Mouse (Mus musculus) liver, adult 2 months (tissue): Measurements from ENCODE around the gene Dst.

ENCODE experiments used
- CTCF ChIP-seq: fragments of 200-500 bp; IDR thresholded peaks from 2 replicates; pipeline ENCODE4 v1.5.1; 2011; ENCODE audit warnings: low read depth, low read length, control low read depth
- POLR2A ChIP-seq: fragments of 200-500 bp; IDR thresholded peaks from 2 replicates; pipeline ENCODE4 v1.6.1; 2011; ENCODE audit warnings: low read length, control low read depth; ENCODE audit not compliant: insufficient read depth; ENCODE audit errors: extremely low read depth

DNA sequence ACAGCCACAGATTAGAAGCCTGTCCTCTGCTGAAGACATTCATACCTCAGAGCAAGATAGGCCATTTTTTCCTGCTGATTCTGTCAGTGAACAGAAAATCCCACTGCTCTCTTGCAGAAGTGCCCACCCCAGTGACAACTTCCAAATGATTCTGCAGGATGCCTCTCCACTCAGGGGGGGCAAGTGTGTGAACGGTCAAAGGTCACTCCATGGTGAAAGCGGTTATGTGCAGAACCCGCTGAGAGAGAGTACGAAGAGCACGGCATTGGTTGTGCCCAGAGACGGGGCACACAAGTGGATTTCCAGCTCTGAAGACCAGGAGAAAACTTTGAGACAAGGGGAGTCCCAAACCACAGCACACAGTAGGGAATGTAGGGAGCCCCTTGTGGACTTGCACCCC is 330.2 kb downstream of the Dst start:
- TF ChIP-seq POLR2A = no peak
- TF ChIP-seq CTCF = no peak
